ENCODE assay signal across 10 mouse cellular contexts in the genomic region with DNA sequence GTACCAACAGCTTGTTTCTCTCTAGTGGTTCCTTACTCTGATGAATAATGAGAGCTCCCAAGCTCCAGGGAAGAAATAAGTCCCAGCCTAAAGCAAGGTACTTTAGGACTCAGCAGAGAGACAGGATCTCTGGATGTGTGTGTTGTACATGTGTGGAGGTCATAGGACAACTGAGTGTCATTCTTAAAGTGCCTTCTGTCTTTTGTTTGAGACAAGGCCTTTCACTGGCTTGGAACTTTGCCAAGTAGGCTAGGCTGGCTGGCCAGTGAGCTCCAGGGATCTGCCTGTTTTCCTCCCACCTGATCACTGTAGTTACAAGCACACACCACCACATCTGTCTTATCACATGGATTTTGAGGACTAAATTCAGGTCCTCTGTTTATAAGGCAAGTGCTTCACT. TPM values are rescaled to one million over a fixed set of nuclear protein-coding genes. Genes with fewer than 3 reads are reported as not detected.
A peak's percentile ranks its signal among the peaks of the same experiment; 100 is the strongest.
DNase-seq lines count a peak whose midpoint lies in the region; ATAC-seq lines count a peak whose summit lies in the region.
"Had no signal": no experiment of that assay in that cellular context is flagged by ENCODE, and none has a peak within 500 bp of the region (broad histone marks: within the 10 kb centered on the region; RNA-seq: fewer than 3 reads in every experiment).

No protein-coding gene starts in this region.

- no peak overlapping the region for H3K9ac ChIP-seq in hindbrain, embryonic 15.5 days
- H3K9ac ChIP-seq in kidney, embryonic 15.5 days, result no peak overlapping the region

- no peak for DNase-seq in hindbrain, embryonic 10.5 days (ENCODE audit: low spot score)
- peak; percentile 29 for DNase-seq in Muller cell, postnatal 12 days (ENCODE audit: inconsistent ontology term)
- no peak for DNase-seq in right cerebral cortex, adult 2 months (ENCODE audit: low spot score in 2 of 2)
- no peak for DNase-seq in c-Kit-positive CD71-positive TER-119-positive erythroid progenitor cells, embryonic 14.5 days (ENCODE audit: low spot score)
- DNase-seq: liver had no signal

- H3K9me3 ChIP-seq in hindbrain, embryonic 15.5 days, result no peaks in the 10 kb centered on the region
- no peaks in the 10 kb centered on the region for H3K9me3 ChIP-seq in hindbrain, embryonic 10.5 days
- H3K9me3 ChIP-seq in kidney, embryonic 15.5 days (replicated peaks), result no peaks in the 10 kb centered on the region

- peaks cover 39% of the 10 kb centered on the region for H3K36me3 ChIP-seq in hindbrain, embryonic 15.5 days
- H3K36me3 ChIP-seq in hindbrain, embryonic 10.5 days, result peaks cover 98% of the 10 kb centered on the region
- H3K36me3 ChIP-seq in kidney, embryonic 15.5 days, result peaks cover 96% of the 10 kb centered on the region

- peak overlapping the region; percentile 42; the same call in 1 of the 2 replicates for H3K27ac ChIP-seq in hindbrain, embryonic 15.5 days (replicated peaks)
- no peak overlapping the region for H3K27ac ChIP-seq in hindbrain, embryonic 10.5 days
- peak overlapping the region; percentile 55 for H3K27ac ChIP-seq in brown adipose tissue, adult 24 weeks (replicated peaks; ENCODE audit: low read depth, low read length)
- 0 out of 2 replicates have a peak overlapping the region, but pooled peaks have one; percentile 20 for H3K27ac ChIP-seq in kidney, embryonic 15.5 days

- peaks cover 15% of the 10 kb centered on the region for H3K4me1 ChIP-seq in hindbrain, embryonic 15.5 days (replicated peaks)
- H3K4me1 ChIP-seq in hindbrain, embryonic 10.5 days (replicated peaks), result peaks cover 28% of the 10 kb centered on the region
- H3K4me1 ChIP-seq in brown adipose tissue, adult 24 weeks (ENCODE audit: control insufficient read depth, insufficient read depth, insufficient read length, low read length), result peaks cover 9% of the 10 kb centered on the region; the same call in 1 of the 2 replicates
- H3K4me1 ChIP-seq in kidney, embryonic 15.5 days, result no peaks in the 10 kb centered on the region

- H3K4me2 ChIP-seq in hindbrain, embryonic 15.5 days, result no peak overlapping the region
- no peak overlapping the region for H3K4me2 ChIP-seq in kidney, embryonic 15.5 days

- no peak for ATAC-seq in hindbrain, embryonic 15.5 days (ENCODE audit: low FRiP score, low read depth)
- ATAC-seq in kidney, embryonic 15.5 days (replicated peaks; ENCODE audit: low FRiP score), result no peak
- no peak for ATAC-seq in erythroid progenitor cell, adult 5-6 weeks (replicated peaks; ENCODE audit: low FRiP score, poor library complexity, severe bottlenecking)
- ATAC-seq: Patski had no signal

- H3K4me3 ChIP-seq in hindbrain, embryonic 15.5 days, result no peak overlapping the region
- no peak overlapping the region for H3K4me3 ChIP-seq in hindbrain, embryonic 10.5 days
- H3K4me3 ChIP-seq in brown adipose tissue, adult 24 weeks (ENCODE audit: insufficient read depth, low read depth, low read length), result no peak overlapping the region
- H3K4me3 ChIP-seq in kidney, embryonic 15.5 days (replicated peaks), result no peak overlapping the region

- H3K27me3 ChIP-seq in hindbrain, embryonic 15.5 days, result no peaks in the 10 kb centered on the region
- H3K27me3 ChIP-seq in hindbrain, embryonic 10.5 days (ENCODE audit: insufficient read depth, poor library complexity, severe bottlenecking), result no peaks in the 10 kb centered on the region
- no peaks in the 10 kb centered on the region for H3K27me3 ChIP-seq in kidney, embryonic 15.5 days
- H3K27me3 ChIP-seq: Patski had no signal

RNA-seq across cellular contexts. Expression of gene Oaz2, which starts 28.5 kb away (rescaled TPM):
- 404 and 429 TPM in 2 replicates for polyA plus RNA-seq in hindbrain, embryonic 15.5 days (2015; fragmentation: Nextera tagmentation; extraction: Ambion mirVana)
- polyA plus RNA-seq in hindbrain, embryonic 10.5 days (2016; fragmentation: Nextera tagmentation; extraction: Ambion mirVana), result 242 and 269 TPM in 2 replicates
- 52.7 and 66.3 TPM in 2 replicates for polyA plus RNA-seq in brown adipose tissue, adult 24 weeks (2012; ENCODE audit: insufficient read depth, insufficient read length, missing spikeins)
- polyA plus RNA-seq in kidney, embryonic 15.5 days (2015; fragmentation: Nextera tagmentation; extraction: Ambion mirVana), result 299 and 308 TPM in 2 replicates
- 3.4 and 7.2 TPM in 2 replicates for total RNA-seq in erythroid progenitor cell, adult 5-6 weeks (2015; ENCODE audit: low replicate concordance)
- total RNA-seq in erythroid progenitor cell, adult 5-6 weeks (2017; ENCODE audit: low replicate concordance), result 1.4 and 9.2 TPM in 2 replicates
